Mouse (Mus musculus) layer of hippocampus, adult 9-11 months (tissue): ENCODE data around the gene Surf4.
A peak's percentile ranks its signal among the peaks of the same experiment; 100 is the strongest.

Experiments
- DNase-seq: peaks from one replicate; pipeline ENCODE4 v3.0.0; 2022

The Surf4 gene

GRCm38 (mm10) chr2:26927745-26928476 lies 5.8 kb downstream of the Surf4 start:
- no peak for DNase-seq

GRCm38 (mm10) chr2:26921784-26922183 lies 11.9 kb downstream of the Surf4 start:
- no peak for DNase-seq

- DNase-seq, result no peak
These were observed 13.4 kb downstream of the Surf4 start for GRCm38 (mm10) chr2:26920190-26920855.

GRCm38 (mm10) chr2:26919684-26920083 lies 14.0 kb downstream of the Surf4 start:
- no peak for DNase-seq

GRCm38 (mm10) chr2:26916738-26917137 lies 17.0 kb downstream of the Surf4 start:
- DNase-seq, result no peak

GRCm38 (mm10) chr2:26915927-26916728 lies 17.6 kb downstream of the Surf4 start, which contains the start of the genes Surf2 and Surf1:
Gene Surf2, plus strand, starts transcription at chr2:26916367.
Gene Surf1, minus strand, starts transcription at chr2:26916530.
- peak; percentile 88 for DNase-seq

- DNase-seq, result no peak
These were observed 19.4 kb downstream of the Surf4 start for GRCm38 (mm10) chr2:26914148-26914941.

GRCm38 (mm10) chr2:26913416-26914147 lies 20.1 kb downstream of the Surf4 start:
- DNase-seq, result no peak

- DNase-seq, result no peak
These were observed 21.4 kb downstream of the Surf4 start for GRCm38 (mm10) chr2:26912253-26912770.

GRCm38 (mm10) chr2:26910994-26911765 lies 22.5 kb downstream of the Surf4 start:
- peak; percentile 61 for DNase-seq

GRCm38 (mm10) chr2:26910124-26910993 lies 23.4 kb downstream of the Surf4 start, which contains the start of the genes Med22 and Rpl7a:
Gene Med22, minus strand, starts transcription at chr2:26910677.
Gene Rpl7a, plus strand, starts transcription at chr2:26910764.
- DNase-seq, result peak; percentile 99

GRCm38 (mm10) chr2:26909387-26909784 lies 24.3 kb downstream of the Surf4 start:
- no peak for DNase-seq

- DNase-seq, result no peak
These were observed 24.9 kb downstream of the Surf4 start for GRCm38 (mm10) chr2:26908710-26909386.

GRCm38 (mm10) chr2:26907109-26907508 lies 26.6 kb downstream of the Surf4 start:
- no peak for DNase-seq

GRCm38 (mm10) chr2:26906431-26906830 lies 27.3 kb downstream of the Surf4 start:
- no peak for DNase-seq

GRCm38 (mm10) chr2:26905936-26906335 lies 27.8 kb downstream of the Surf4 start:
- DNase-seq, result no peak

GRCm38 (mm10) chr2:26903311-26903710 lies 30.4 kb downstream of the Surf4 start:
- no peak for DNase-seq

- peak; percentile 97 for DNase-seq
These were observed 31.1 kb downstream of the Surf4 start, which contains the start of gene Surf6 for GRCm38 (mm10) chr2:26902467-26903220. Gene Surf6, minus strand, starts transcription at chr2:26902879.
